Mouse (Mus musculus) right cerebral cortex, postnatal 10 days (tissue): ENCODE measurements around the gene Prkcq.

Experiments used
- DNase-seq, 2 experiments: peaks; one replicate each; pipeline ENCODE4 v3.0.0; 2021; ENCODE audit warnings: low spot score in 2 of 2

The Prkcq gene

GRCm38 (mm10) chr2:11186586-11186985, 14.7 kb downstream of the Prkcq start:
- DNase-seq: no peak

DNA sequence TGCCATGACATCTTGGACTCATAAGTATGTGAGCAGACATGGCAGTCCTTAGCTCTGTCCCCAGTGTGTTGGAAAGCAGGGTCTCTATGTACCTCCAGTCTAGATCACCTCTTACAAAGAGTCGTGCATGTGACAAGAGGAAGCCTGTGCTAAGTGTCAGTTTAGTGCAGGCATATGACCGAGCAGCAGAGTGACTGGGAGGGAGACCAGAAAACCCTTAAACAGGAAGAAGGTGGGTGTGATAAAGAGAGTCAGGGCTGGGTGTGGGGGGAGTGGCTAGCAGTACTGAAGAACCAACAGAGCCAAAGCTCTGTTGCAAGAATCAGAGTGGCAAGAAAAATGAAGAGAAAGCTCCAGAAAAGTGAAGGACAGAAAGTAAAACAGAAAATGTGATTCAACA, 15.3 kb downstream of the Prkcq start:
- DNase-seq: no peak

- DNase-seq: no peak
Measured at GRCm38 (mm10) chr2:11188279-11188678, 16.4 kb downstream of the Prkcq start.

- DNase-seq: no peak
Measured at GRCm38 (mm10) chr2:11189150-11189767, 17.4 kb downstream of the Prkcq start.

- DNase-seq: no peak
Measured at GRCm38 (mm10) chr2:11192281-11193098, 20.6 kb downstream of the Prkcq start.

DNA sequence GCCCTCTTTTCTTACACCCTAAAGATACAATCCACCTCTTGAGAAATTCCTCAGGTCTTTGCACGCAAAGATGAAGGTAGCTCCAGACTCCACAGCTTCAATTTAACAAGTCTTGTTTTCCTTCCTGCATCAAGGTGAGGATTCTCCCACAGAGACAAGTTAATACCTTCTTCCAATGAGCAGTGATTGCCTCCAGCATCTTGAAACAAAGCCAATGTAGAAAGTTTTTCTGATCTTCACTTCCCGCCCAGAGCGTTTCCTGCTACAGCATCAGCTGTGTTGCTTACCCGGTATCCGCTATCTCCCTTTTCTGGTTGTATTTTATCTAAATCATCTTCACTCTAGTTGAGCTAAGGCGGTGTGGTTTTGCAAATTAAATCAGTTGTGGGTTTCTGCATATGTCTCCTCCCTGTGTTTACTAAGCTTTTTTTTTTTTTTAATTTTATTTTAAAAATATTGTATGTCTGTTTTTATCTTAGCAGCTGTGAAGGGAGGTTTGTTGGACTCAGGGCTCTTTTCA, 21.3 kb downstream of the Prkcq start:
- no peak for DNase-seq

DNA sequence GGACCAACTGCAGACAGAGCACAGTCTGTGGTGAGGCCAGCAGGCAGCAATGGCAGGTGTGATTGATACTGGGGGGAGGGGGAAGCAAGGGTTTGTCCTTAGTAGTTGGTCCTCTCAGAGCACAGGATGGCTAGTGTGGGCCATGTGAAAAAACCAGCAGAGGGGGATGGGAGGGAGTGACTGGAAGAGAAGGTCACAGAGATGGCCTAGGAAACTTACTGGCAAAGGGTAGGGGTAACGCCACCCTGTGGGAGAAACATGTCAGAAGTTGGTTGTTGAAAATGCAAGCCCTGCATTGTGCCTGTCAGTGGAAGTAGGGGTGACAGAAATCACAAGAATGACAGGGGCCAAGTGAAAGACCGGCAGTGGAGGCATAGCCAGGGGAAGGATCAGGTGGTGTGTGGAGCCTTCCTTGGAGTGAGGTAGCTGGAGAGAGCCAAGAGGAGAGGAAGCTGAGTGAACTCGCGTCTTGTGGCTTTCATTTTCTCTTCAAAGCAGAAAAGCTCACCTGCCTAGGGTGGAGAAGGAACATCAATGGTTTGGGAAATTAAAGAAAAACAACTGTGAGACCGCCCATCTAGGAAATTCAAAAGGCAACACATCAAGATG, 22.9 kb downstream of the Prkcq start:
- no peak for DNase-seq

- DNase-seq: no peak
Measured at GRCm38 (mm10) chr2:11196071-11196470, 24.2 kb downstream of the Prkcq start.

GRCm38 (mm10) chr2:11196952-11197559, 25.1 kb downstream of the Prkcq start:
- DNase-seq: no peak

DNA sequence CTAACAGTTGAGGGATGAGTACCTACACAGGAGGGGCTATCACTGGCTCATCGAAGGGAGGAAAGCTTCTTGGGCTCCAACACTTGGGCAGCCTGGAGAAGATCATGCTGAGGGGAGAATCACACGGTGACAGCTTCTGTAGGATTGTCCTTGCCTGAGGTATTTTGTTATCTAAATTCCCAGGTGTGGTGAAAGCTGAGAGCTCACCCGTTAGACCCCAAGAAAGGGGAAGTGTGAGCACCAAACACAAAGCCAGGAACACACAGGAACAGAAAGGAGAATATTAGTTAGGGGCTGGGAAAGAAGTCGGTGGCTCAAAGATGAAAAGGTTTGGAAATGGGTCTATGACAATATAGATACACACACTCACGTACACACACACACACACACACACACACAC, 27.7 kb downstream of the Prkcq start:
- no peak for DNase-seq

DNA sequence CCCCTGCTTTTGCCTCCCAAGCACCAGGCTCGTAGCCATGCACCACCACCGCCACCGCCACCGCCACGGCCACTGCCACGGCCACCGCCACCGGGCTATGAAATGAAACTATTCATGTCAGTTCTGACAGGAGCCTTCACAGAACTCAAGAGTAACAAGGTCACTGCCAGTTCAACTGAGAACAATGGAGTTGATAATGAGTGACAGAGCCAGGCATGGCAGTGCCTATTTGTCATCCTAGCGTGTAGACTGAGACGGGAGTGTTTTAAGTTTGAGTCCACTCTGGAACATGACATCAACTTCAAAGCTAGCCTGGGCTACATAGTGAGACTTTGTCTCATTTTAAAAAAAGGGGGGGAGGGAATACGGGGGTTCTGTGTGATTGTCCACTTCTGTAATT, 30.9 kb downstream of the Prkcq start:
- no peak for DNase-seq

- no peak for DNase-seq
Measured at GRCm38 (mm10) chr2:11203261-11203660, 31.4 kb downstream of the Prkcq start.

GRCm38 (mm10) chr2:11204232-11204631, 32.3 kb downstream of the Prkcq start:
- DNase-seq: no peak

- DNase-seq: no peak
Measured at GRCm38 (mm10) chr2:11204961-11205360, 33.1 kb downstream of the Prkcq start.

- no peak for DNase-seq
Measured at GRCm38 (mm10) chr2:11205720-11206119, 33.8 kb downstream of the Prkcq start.

DNA sequence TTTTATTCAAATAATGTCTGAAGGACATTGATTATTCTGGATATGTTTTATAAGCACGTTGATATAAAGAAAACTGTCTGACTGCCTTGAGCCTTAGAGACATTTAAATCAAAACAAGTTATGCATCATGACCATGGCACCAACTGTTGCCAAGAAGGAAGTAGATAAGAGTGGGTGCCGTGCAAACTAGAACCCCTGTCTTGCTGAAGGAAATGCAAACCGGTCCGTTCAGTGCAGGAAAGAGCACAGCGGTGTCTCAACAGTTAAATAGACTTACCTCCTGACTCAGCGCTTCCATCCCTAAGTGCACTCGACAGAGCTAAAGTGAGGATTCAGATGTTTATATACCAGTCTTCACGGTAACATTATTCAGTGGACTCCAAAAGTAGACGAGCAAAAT, 36.4 kb downstream of the Prkcq start:
- no peak for DNase-seq

- DNase-seq: no peak
Measured at GRCm38 (mm10) chr2:11209335-11209734, 37.4 kb downstream of the Prkcq start.

GRCm38 (mm10) chr2:11210241-11210916, 38.5 kb downstream of the Prkcq start:
- DNase-seq: no peak

- DNase-seq: no peak
Measured at GRCm38 (mm10) chr2:11211961-11212562, 40.2 kb downstream of the Prkcq start.

GRCm38 (mm10) chr2:11216421-11216820, 44.5 kb downstream of the Prkcq start:
- no peak for DNase-seq

DNA sequence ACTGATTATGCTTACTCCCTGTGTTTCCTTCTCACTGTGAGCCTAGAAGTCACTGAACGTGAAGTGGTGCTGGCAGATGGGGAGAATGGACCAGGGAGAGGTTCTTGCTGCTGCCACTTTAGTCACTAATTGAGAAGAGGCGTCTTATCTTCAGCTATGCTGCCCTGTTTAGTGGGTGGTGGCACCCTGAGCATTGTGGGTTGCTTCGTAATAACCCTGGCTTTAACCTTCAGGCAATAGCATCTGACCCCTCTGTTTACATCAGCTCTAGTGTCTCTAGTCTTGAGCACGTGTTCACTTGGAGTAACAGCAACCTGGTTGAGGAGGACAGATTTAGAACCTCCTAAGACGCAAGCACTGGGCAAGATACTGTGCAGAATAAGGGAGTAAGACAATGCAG, 44.9 kb downstream of the Prkcq start:
- DNase-seq: no peak
